Mouse (Mus musculus) lung, embryonic 14.5 days (tissue): ENCODE measurements around the gene Tmem117. TPM values are rescaled to one million over a fixed set of nuclear protein-coding genes. Genes with fewer than 3 reads are reported as not detected.

Experiments
- ATAC-seq: fragments of 200-750 bp; cut with Nextera tagmentation; 2 replicates; pipeline ENCODE4 v1.8.0; 2017; ENCODE audit warnings: mild to moderate bottlenecking, moderate TSS enrichment, moderate library complexity; ENCODE audit not compliant: insufficient read depth
- DNase-seq: peaks from one replicate; pipeline ENCODE4 v3.0.0-alpha.2; 2015
- H3K27ac ChIP-seq: fragments of 300-500 bp; sonication (generic); 2 replicates; pipeline ENCODE4 v1.5.1; 2014; ENCODE audit warnings: low read depth, mild to moderate bottlenecking, moderate library complexity
- H3K27me3 ChIP-seq: fragments of 300-500 bp; sonication (generic); 2 replicates; pipeline ENCODE4 v1.6.1; 2014; ENCODE audit warnings: low read length, control low read depth; ENCODE audit not compliant: insufficient read depth
- H3K36me3 ChIP-seq: fragments of 300-500 bp; sonication (generic); 2 replicates; pipeline ENCODE4 v1.6.1; 2014; ENCODE audit warnings: control low read depth; ENCODE audit not compliant: insufficient read depth
- H3K4me1 ChIP-seq: fragments of 300-500 bp; sonication (generic); 2 replicates; pipeline ENCODE4 v1.6.1; 2014; ENCODE audit warnings: antibody characterized with exemption, control low read depth; ENCODE audit not compliant: insufficient read depth
- H3K4me2 ChIP-seq: fragments of 300-500 bp; sonication (generic); 2 replicates; pipeline ENCODE4 v1.6.1; 2014; ENCODE audit warnings: mild to moderate bottlenecking
- H3K4me3 ChIP-seq: fragments of 300-500 bp; sonication (generic); 2 replicates; pipeline ENCODE4 v1.5.1; 2014; ENCODE audit warnings: low read depth, low read length
- H3K9ac ChIP-seq: fragments of 300-500 bp; sonication (generic); 2 replicates; pipeline ENCODE4 v1.6.1; 2014
- H3K9me3 ChIP-seq: fragments of 300-500 bp; sonication (generic); 2 replicates; pipeline ENCODE4 v1.6.1; 2016; ENCODE audit warnings: low read depth, low read length, control low read depth
- CTCF ChIP-seq: IDR thresholded peaks from 2 replicates; pipeline ENCODE4 v1.5.1; 2016; ENCODE audit warnings: antibody characterized with exemption, low read depth
- WGBS: fragments of 180-500 bp; shearing (Covaris S2); extraction: QIAGEN DNeasy Blood & Tissue Kit; methylation state at CpG from one replicate; pipeline ENCODE4 v1.1.7; 2014; 5-methylcytosine and 5-hydroxymethylcytosine counted together
- polyA plus RNA-seq: library from polyadenylated mRNA; unstranded; fragments of >200 nt; fragmentation: Nextera tagmentation; extraction: Ambion mirVana; gene quantifications from 2 replicates; pipeline ENCODE4 v1.2.1, GENCODE M21; 2014

The Tmem117 gene
- 2.8 and 3.0 TPM in 2 replicates for polyA plus RNA-seq

DNA sequence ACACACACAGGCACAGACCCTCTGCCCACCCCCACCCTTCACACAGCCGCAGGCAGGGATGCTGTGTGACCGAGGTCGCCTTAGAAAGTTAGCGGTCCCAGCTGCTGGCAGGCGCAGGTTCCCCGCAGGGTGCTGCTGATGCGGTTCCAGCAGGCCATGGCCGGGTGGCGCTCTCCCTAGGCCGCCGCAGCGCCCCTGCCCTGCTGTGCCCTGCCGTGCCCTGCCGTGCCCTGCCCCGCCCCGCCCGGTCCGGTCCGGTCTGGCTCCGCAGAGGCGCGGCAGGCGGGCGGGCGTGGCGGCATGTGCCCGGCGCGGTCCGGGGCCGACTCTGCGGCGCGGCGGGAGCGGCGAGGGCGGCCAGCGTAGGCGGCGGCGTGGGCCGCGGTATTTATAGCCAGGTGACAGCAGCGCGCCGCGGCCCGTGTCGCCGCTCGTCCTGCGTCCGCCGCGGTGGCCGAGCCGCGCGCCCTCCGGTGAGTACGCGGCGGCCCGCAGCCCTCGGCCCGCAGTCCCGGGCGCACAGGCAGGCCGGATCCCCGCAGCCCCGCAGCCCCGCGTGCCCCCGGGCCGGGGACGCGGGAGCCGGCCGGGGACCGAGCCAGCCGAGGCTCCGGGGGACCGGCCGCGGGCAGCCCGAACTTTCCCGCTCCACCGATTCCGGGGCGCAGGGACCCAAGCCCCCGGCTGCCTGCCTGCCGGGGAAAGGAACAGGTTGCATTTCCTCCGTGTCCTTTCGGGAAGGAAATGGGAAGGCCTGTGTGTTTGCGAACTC is at the start of gene Tmem117:
TSS of gene Tmem117 (plus strand) at position 403 of the 772 bp plus-strand sequence.
- Histone ChIP-seq H3K4me3 (peak within 1 kb of the TSS; percentile 56), H3K9me3 (no peaks in the 10 kb centered on the region), H3K4me1 (no peaks in the 10 kb centered on the region), H3K27ac (no peak within 1 kb of the TSS), H3K9ac (peak within 1 kb of the TSS; percentile 59), H3K4me2 (peak within 1 kb of the TSS; percentile 99), H3K36me3 (no peaks in the 10 kb centered on the region), H3K27me3 (peaks cover 25% of the 10 kb centered on the region)
- ATAC-seq: peak; percentile 76
- WGBS: under 1% methylated on average over 80 of the region's 96 CpGs
- DNase-seq: peak; percentile 42
- TF ChIP-seq CTCF: no peak

GRCm38 (mm10) chr15:94582000-94582593 is 46.9 kb upstream of the Tmem117 start:
- H3K9me3 ChIP-seq: no peaks in the 10 kb centered on the region
- H3K9ac ChIP-seq: no peak overlapping the region
- H3K36me3 ChIP-seq: peaks cover 80% of the 10 kb centered on the region
- H3K4me1 ChIP-seq: no peaks in the 10 kb centered on the region
- H3K4me3 ChIP-seq: no peak overlapping the region
- H3K4me2 ChIP-seq: no peak overlapping the region
- WGBS: 67% methylated on average over 7 of the region's 7 CpGs
- ATAC-seq (no peak), DNase-seq (no peak)
- H3K27me3 ChIP-seq: no peaks in the 10 kb centered on the region
- H3K27ac ChIP-seq: no peak overlapping the region
- no peak for TF ChIP-seq CTCF

GRCm38 (mm10) chr15:94583153-94583552 is 45.9 kb upstream of the Tmem117 start:
- no peak overlapping the region for H3K9ac ChIP-seq
- 77% methylated on average over 10 of the region's 10 CpGs for WGBS
- no peak for ATAC-seq
- TF ChIP-seq CTCF: no peak
- H3K27ac ChIP-seq: no peak overlapping the region
- no peak for DNase-seq
- no peak overlapping the region for H3K4me2 ChIP-seq
- no peaks in the 10 kb centered on the region for H3K9me3 ChIP-seq
- no peaks in the 10 kb centered on the region for H3K4me1 ChIP-seq
- no peaks in the 10 kb centered on the region for H3K27me3 ChIP-seq
- H3K4me3 ChIP-seq: no peak overlapping the region
- peaks cover 79% of the 10 kb centered on the region for H3K36me3 ChIP-seq

- Histone ChIP-seq H3K4me2 (no peak overlapping the region), H3K36me3 (peaks cover 67% of the 10 kb centered on the region), H3K27me3 (no peaks in the 10 kb centered on the region), H3K4me3 (no peak overlapping the region), H3K9ac (no peak overlapping the region), H3K27ac (no peak overlapping the region), H3K9me3 (no peaks in the 10 kb centered on the region), H3K4me1 (no peaks in the 10 kb centered on the region)
- DNase-seq (no peak), ATAC-seq (no peak)
- 0 out of 2 replicates have a peak, but pooled peaks have one; percentile 13 for TF ChIP-seq CTCF
- 81% methylated on average over 4 of the region's 4 CpGs for WGBS
Observed at GRCm38 (mm10) chr15:94584738-94585137, 44.3 kb upstream of the Tmem117 start.

- no peak for TF ChIP-seq CTCF
- peak overlapping the region; percentile 72 for H3K4me2 ChIP-seq
- H3K9me3 ChIP-seq: no peaks in the 10 kb centered on the region
- no peaks in the 10 kb centered on the region for H3K27me3 ChIP-seq
- no peak for ATAC-seq
- H3K4me1 ChIP-seq: no peaks in the 10 kb centered on the region
- H3K9ac ChIP-seq: 0 out of 2 replicates have a peak overlapping the region, but pooled peaks have one; percentile 2
- H3K36me3 ChIP-seq: peaks cover 35% of the 10 kb centered on the region
- no peak overlapping the region for H3K27ac ChIP-seq
- H3K4me3 ChIP-seq: peak overlapping the region; percentile 95
- WGBS: 83% methylated on average over 9 of the region's 9 CpGs
- no peak for DNase-seq
Observed at GRCm38 (mm10) chr15:94587826-94588715, 41.0 kb upstream of the Tmem117 start.

DNA sequence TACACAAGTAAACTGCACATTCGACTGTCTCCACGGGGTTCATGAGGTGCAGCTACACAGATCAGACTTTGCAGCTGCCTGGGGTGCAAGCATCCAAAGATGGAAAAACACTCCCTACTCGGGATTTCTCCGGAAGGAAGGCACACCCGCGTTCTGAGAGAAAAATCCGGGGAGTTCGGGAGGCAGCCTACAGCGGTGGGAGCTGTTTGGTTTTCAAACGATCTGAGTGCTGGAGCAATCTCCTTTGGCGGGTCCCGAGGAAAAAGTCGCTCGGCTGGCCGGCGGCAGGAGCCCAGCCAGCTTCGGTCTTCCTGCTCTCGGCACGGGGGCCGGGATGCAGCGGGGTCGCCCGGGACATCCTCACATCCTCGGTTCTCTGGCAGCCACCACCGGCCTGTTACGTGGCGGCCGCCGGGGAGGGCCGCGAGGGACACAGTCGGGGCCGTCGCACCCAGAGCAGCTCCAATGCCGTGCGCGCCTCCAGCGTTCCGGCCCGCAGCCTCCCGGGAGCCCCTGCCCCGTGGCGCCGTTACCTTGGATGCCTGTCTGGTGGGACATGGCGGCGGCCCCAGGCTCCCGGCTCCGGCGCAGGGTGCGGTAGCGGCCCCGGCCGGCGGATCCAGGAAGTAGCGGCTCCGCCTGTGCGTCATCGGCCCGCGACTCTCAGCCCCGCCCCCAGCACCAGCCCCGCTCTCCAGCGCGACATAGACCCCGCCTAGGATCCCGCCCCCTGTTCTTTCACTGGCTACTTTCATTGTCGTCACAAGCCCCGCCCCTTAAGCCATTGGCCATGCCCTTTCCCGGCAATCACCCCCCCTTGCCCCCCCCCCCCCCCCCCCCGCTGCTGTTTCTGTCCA is 39.6 kb upstream of the Tmem117 start, which contains the start of gene Twf1:
TSS of gene Twf1 (minus strand) at position 671 of the 857 bp plus-strand sequence.
- Histone ChIP-seq H3K36me3 (peaks cover 21% of the 10 kb centered on the region), H3K27ac (peak within 1 kb of the TSS; percentile 83), H3K4me3 (peak within 1 kb of the TSS; percentile 95), H3K9me3 (no peaks in the 10 kb centered on the region), H3K4me1 (no peaks in the 10 kb centered on the region), H3K9ac (peak within 1 kb of the TSS; percentile 94), H3K4me2 (peak within 1 kb of the TSS; percentile 72), H3K27me3 (no peaks in the 10 kb centered on the region)
- under 1% methylated on average over 69 of the region's 70 CpGs for WGBS
- peak; percentile 99 for DNase-seq
- no peak for TF ChIP-seq CTCF
- peak; percentile 100 for ATAC-seq
